Mouse (Mus musculus): ENCODE results near the gene Adh1. TPM values are rescaled to one million over a fixed set of nuclear protein-coding genes. Genes with fewer than 3 reads are reported as not detected.
A peak's percentile ranks its signal among the peaks of the same experiment; 100 is the strongest.

Gene Adh1
- 10 to 100 TPM; 28.8 to 29.3 TPM for total RNA-seq (2021)
- long read RNA-seq, experiment 1, transcript Adh1-201 (9 exons, 1,492 nt) = major isoform, 32 of 35 reads
- long read RNA-seq, experiment 1, partial matches to known transcripts = 3 of 35 reads
- long read RNA-seq, experiment 1, other reads (novel, unspliced or antisense) = 0 of 35 reads
- long read RNA-seq, experiment 2, transcript Adh1-201 (9 exons, 1,492 nt) = major isoform, 27 of 31 reads
- long read RNA-seq, experiment 2, partial matches to known transcripts = 2 of 31 reads
- long read RNA-seq, experiment 2, other reads (novel, unspliced or antisense) = 2 of 31 reads

DNA sequence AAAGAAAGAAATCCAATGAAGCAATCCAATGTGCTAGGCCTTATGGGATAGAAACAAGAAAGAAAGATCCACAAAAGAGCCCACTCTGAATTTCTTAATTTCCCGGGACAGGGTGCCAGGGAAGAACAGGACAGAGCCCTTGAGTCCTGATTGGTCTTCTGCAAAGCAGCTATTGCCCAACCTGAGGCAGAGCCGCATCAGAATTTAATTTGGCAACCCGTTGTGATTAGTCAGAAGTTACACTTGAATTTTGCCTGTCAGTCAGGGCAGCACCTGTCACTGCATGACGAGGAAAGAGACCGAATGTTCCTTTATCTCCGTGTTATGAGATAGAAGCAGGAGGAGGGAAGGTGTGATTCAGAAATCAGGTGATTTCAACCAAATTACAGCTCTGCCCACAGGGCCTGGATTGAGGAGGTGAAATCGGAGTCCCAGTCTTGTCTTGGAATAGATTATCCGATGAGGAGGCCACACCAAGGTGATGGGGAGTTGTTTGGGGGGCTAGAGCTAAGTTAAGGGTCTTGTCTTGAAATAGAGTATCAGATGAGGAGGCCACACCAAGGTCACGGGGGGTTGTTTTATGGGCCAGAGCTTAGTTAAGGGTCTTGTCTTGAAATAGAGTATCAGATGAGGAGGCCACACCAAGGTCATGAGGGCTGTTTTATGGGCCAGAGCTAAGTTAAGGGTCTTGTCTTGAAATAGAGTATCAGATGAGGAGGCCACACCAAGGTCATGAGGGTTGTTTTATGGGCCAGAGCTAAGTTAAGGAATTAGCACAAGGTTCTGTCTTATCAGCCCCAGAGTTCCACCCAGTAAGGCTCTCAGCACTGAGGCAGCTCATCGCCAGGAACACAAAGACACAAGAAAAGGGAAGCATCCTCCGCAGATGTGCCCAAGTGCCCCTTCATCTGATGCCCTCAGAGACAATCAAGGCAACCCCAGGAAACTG, at the start of gene Adh1:
Gene Adh1 (plus strand): TSS at position 271 of the 949 bp plus-strand sequence.
- DNase-seq (ENCODE audit: low spot score in 2 of 2) = no peak

- DNase-seq (ENCODE audit: low spot score in 2 of 2) = no peak
Observed at GRCm38 (mm10) chr3:138212431-138212951, 48.3 kb upstream of the Adh1 start.

DNA sequence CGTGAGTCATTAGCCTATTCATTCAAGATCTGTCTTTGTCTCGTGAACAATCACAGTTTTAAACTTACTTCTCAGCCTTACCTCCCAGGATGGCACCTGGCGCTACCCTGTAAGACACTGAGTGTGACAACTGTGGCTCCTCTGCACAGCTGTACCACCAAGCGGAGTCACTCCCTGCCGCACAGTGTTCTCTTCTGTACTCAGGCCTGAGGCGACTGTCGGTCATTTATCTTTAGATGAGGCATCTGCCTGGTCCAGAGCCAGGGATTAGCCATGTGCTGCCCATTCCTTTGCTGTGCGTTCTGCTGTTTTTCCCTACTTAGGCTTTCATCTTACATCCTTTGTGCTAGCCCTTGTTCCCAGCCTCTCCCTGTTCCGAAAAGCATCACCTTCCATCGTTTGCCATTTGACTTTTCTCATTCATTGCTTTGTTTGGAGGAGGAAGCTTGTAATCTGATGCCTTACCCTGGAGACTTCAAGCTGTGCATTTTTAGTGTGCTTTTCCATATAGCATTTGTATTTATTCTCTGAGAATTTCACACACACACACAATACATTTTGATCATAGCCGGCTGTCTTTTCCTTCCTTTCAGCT, 45.3 kb upstream of the Adh1 start:
- DNase-seq (ENCODE audit: low spot score in 2 of 2) = no peak

GRCm38 (mm10) chr3:138216091-138216490, 44.7 kb upstream of the Adh1 start:
- DNase-seq (ENCODE audit: low spot score in 2 of 2) = no peak

DNA sequence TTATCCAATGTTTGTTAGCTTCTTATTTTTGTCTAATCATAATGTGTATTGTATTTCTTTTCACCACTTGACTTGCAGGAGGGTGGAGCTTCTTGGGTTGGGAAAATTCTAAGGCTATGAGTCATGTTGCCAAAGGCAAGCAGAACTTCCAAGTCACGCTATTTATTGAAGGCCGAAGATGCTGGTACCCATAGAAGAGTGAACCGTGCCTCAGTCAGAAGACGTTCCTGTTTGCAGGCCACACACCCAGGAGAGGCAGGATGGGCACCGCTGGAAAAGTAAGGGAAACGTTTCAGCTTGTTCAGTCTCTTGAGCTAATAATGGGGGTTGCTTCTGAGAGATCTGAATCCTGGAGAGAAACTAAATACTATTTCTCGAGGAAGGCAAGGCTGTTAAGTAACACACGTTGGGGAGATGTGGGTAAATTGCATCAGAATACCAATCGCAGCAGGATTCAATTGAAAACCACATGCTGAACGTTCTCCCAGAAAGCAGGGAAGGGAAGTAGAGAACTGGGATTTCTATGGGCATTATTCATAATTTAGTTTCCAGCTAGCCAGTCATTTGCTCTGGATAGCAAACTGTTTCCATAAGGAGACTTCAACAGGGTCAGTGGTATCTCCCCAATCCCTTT, 43.0 kb upstream of the Adh1 start, which contains the start of gene Adh7:
Gene Adh7 (plus strand): TSS at position 130 of the 634 bp plus-strand sequence.
- no peak for DNase-seq (ENCODE audit: low spot score in 2 of 2)

- DNase-seq (ENCODE audit: low spot score in 2 of 2) = no peak
Observed at GRCm38 (mm10) chr3:138221116-138221515, 39.7 kb upstream of the Adh1 start.

- DNase-seq (ENCODE audit: low spot score in 2 of 2) = no peak
Observed at GRCm38 (mm10) chr3:138222511-138222910, 38.3 kb upstream of the Adh1 start.

DNA sequence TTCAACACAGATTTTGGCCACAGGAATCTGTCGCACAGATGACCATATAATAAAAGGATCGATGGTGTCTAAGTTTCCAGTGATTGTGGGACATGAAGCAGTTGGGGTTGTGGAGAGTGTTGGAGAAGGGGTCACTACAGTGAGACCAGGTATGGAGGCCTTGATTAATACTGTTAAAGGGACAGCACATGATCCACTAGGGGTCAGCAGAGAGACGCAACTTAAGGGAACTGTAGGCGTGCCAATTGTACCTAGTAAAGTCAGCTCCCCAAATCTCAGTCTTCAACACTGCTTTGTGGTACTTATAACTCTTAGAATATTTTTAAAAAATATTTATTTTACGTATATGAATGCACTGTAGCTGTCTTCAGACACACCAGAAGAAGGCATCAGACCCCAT, 37.8 kb upstream of the Adh1 start:
- peak in 1 of 2 experiments; percentile 61 for DNase-seq (ENCODE audit: low spot score in 2 of 2)

DNA sequence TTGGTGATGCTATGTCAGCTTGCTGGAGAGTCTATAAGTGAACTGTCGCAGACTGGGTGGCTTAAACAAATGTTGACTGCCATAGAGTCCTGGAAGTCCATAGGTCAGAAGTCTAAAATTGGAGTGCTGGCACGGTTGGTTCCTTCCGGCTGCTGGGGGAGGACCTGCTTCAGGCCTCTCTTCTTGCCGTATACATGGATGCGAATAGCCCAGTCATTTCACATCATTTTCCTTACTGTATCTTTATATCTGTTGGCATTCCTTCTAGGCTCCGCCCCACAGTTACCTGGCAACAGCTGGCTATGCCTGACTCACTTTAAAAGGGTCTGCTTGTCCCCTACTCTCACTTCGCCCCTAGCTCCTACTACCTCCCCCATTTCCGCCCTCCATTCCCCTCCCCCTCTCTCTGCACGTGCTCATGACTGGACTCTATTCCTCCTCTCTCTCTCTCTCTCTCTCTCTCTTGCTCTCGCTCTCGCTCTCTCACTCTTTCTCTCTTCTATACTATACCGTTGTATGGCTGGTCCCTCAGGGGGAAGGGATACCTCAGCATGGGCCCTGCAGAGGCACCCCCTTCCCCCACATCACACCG, 36.3 kb upstream of the Adh1 start:
- DNase-seq (ENCODE audit: low spot score in 2 of 2) = no peak

- no peak for DNase-seq (ENCODE audit: low spot score in 2 of 2)
Observed at GRCm38 (mm10) chr3:138225331-138225730, 35.5 kb upstream of the Adh1 start.

DNA sequence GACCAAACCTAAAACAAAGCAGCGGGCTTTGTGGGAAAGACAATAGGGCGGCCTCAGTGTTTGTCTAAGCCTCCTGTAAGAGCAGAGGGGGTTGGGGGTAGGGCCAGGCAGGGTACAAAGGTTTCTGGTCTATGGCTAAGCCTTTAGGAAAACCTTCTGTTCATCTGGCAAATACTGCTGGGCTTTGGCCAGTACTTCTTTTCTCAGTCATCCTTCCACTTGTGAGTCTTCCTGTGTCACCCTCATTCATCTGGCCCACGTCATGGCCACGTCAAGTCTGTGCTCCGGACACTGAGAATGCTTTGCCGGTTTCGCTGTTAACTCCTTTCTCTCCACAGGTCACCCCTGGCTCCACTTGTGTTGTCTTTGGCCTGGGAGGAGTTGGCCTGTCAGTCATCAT, 34.9 kb upstream of the Adh1 start:
- DNase-seq (ENCODE audit: low spot score in 2 of 2) = no peak

GRCm38 (mm10) chr3:138226476-138226875, 34.3 kb upstream of the Adh1 start:
- no peak for DNase-seq (ENCODE audit: low spot score in 2 of 2)

DNA sequence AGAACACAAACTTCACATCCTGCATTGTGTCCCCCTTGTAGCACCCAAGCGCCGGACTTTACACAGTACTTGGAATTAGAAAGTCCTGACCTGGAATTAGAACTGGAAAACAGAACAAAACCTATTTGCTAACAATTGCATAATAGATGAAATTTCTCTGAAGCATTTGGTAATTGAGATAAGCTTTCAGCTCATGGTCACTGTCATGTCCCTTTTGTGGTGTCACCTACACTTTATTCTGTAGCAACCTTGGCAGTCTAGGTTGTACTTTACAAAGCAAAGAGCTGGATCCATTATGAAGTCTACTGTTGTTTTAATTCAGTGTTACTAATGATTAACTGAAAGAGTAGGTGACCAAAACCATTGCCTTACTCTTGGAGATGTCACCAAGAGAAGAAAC, 33.7 kb upstream of the Adh1 start:
- DNase-seq (ENCODE audit: low spot score in 2 of 2) = no peak

- no peak for DNase-seq (ENCODE audit: low spot score in 2 of 2)
Observed at GRCm38 (mm10) chr3:138227782-138228181, 33.0 kb upstream of the Adh1 start.

- no peak for DNase-seq (ENCODE audit: low spot score in 2 of 2)
Observed at GRCm38 (mm10) chr3:138229448-138229847, 31.3 kb upstream of the Adh1 start.

DNA sequence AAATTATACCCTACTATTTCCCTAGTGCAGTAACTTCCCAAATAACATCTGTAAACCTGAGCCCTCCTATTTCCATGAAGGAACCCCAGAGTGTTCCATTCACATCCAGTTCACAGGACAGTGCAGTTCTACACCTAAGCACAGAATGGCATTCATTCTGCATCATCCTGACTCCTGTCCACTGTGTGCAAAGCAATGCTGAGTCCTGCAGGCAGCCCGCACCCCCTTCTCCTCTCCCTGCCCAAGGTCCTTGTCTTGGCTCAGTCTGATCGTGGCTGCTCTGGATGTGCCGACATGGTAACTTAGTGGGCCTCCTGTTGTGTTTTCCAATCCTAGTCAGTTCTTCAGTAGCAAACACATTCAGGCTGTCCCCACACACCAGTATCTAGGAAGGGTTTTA, 30.5 kb upstream of the Adh1 start:
- no peak for DNase-seq (ENCODE audit: low spot score in 2 of 2)

- no peak for DNase-seq (ENCODE audit: low spot score in 2 of 2)
Observed at GRCm38 (mm10) chr3:138231531-138231930, 29.3 kb upstream of the Adh1 start.

DNA sequence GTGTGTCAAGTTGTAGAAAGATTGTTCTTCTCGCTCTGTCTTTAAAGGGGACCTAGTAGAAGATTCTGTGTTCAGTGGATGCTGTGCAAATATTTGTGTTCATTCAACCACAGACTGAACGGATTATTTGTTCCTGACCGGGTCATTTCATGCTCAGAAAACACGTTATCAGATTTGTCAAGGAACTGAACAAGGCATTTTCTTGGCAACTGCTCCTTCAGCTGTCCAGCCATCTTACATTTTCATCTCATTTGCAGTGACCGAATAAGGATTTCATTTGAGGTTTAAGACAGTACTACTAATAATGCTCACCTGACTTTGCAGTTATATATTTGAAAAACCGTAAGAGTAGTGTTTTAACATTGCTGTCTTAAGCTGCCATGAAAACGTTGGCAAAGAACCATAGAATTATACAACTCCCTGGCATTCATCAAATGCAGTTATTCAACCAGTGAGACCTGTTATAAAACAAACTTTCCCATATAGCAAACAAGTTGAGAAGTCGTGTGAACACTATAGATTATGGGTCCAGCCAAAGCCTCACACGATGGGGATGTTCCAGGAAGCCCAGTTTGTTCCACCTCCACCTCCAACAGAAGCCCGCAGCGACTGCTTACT, 24.1 kb upstream of the Adh1 start:
- DNase-seq (ENCODE audit: low spot score in 2 of 2) = no peak

DNA sequence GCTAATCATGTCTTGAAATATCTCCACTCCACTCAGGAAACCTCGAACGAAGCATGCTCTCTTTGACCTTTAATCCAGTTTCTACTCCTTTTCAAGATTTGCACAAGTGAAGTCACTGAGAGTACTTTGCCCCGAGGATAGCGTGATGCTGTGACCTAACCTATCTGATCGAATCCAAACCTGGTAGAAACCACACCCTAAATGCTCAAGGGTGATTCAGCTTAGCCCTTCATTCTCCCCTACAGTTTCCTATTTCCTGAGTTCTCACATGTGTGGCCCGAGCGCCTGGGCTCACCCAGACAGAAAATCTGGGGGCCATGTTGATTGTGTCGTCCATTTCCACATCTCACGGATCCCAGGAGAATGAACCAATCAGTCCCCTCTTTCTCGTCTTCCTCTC, 22.7 kb upstream of the Adh1 start:
- DNase-seq (ENCODE audit: low spot score in 2 of 2) = no peak

DNA sequence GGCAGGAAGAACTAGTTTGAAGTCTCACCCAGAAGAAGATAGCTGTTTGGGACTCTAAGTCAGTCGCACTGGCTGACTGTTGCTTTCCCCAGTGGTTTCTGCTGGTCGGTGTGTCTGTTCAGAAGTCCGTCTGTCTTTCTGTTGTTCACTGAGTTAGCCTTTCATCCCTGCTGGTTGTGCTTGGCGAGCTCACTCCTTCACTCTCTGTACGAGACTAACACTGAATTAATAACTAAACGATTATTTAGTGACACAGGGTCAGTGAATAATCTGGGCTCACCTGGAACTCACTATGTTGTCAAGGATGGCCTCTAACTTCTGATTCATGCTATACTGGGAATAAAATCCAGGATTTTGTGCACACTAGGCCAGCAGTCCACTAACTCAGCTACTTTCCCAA, 21.3 kb upstream of the Adh1 start:
- DNase-seq (ENCODE audit: low spot score in 2 of 2) = no peak

All from gastrocnemius, postnatal 4 days (tissue).